Mouse (Mus musculus) CH12F3 (cell line): ENCODE results near the gene Tamm41.

Experiments used
- in situ Hi-C: fragments of 300-500 bp; cut with MboI; formaldehyde crosslinking; loops from 2 replicates; pipeline ENCODE4 v1.14.3; 2020; ENCODE audit warnings: low sequenced_read_pairs

Gene Tamm41

DNA sequence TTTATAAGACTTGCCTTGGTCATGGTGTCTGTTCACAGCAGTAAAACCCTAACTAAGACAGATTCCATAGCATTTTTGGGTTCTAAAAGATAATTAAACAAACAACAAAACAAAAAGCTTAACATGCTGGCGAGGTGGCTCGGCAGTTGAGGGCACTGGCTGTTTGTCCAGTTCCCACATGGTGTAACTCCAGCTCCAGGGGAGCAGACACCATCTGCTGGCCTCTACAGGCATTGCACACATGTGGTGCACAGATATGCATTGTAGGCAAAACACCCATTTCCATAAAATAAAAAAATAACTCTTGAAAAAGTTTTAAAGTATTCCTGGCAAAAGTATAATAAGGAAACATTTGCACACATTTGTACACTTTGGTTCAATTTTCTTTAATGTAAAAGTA, 7.6 kb downstream of the Tamm41 start:
- in situ Hi-C loops, result loop anchor here (25.0 kb wide), 1 partner anchor 318 kb away; no protein-coding TSS in a partner anchor

DNA sequence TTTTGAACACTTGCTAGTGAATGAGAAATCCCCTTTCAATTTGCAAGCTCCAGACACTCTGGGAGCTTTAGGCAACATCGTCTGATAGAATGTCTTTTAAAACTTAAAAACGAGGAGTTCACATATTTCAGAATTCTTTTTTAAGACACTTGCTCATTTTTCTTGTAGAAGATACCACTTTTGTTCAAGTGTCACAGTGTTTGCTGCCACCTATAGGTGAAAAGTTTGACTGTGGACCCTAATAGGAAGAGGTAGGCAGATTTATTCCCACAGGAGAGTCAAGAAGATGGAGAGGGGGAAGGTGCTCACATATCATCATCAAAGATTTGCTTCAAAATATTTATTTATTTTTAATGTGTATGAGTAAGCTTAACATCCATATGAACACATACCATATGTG, 8.4 kb downstream of the Tamm41 start:
- in situ Hi-C loops, result loop anchor here (5.0 to 25.0 kb wide), 2 partner anchors 97 to 317 kb away; no protein-coding TSS in a partner anchor

GRCm38 (mm10) chr6:115027485-115027992, 10.1 kb downstream of the Tamm41 start:
- in situ Hi-C loops, result loop anchor here (5.0 to 25.0 kb wide), 2 partner anchors 95 to 315 kb away; no protein-coding TSS in a partner anchor

GRCm38 (mm10) chr6:115022876-115023275, 14.8 kb downstream of the Tamm41 start:
- in situ Hi-C loops, result no loop called here

GRCm38 (mm10) chr6:115015461-115015860, 22.2 kb downstream of the Tamm41 start:
- in situ Hi-C loops, result no loop called here

- in situ Hi-C loops, result no loop called here
Measured at GRCm38 (mm10) chr6:115013574-115013973, 24.1 kb downstream of the Tamm41 start.

DNA sequence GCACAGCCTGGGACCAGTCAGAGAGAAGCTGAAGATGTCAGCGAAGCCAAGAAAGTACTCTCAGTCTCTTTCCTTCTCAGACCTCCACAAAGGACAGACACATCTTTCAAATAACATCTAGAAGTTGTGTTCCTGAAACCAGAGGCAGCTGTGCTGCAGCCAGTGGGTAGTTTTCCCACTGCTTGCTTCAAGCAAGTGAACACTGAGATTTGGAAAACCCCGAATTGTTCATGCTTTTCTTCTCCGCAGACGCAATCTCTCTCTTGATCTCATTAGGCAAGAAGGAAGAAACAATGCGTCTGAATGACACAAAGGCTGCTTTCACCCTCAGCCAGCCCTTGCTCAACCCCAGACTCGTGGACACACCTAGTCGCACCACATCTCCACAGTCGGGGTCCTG, 25.9 kb downstream of the Tamm41 start:
- in situ Hi-C loops, result no loop called here

DNA sequence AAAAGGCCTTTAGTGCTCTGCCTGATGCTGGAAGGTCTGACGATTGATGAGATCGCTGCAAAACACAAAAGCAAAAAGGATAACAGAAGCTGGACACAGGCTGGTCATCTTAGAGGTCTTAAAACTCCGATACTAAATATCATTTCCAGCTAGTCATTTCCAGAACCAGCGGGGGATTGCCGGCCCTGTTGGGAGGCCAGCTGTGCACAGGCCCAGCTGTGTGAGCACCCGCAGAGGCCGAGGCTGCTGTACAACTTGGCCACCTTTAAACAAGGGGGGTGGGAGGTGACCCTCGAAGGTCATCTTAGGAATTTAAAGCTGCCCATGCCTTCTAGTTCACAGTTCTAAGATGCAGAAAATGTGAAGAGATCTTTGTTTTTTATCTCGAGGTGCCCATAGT, 26.9 kb downstream of the Tamm41 start:
- in situ Hi-C loops, result no loop called here

- in situ Hi-C loops, result no loop called here
Measured at GRCm38 (mm10) chr6:115010304-115010703, 27.4 kb downstream of the Tamm41 start.

- in situ Hi-C loops, result no loop called here
Measured at GRCm38 (mm10) chr6:115007728-115008127, 29.9 kb downstream of the Tamm41 start.

DNA sequence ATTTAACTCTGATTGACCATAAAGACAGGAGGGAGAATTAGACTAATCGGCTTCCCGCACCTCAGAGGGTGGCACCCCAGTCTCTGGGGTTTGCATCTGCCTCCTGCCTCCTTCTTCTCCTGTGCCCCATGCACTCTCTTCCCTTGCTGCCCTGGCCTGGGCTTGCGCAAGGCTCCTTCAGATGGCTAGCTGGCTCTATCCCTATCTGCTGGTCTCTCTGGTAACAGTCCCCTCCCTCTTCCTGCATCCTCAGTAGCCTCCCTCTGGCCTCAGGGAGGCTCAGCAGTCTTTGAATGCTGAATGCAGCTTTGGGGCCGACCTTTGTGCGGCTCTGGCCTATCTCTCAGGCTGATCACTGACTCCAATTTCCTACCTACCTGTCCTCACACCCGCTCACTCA, 30.7 kb downstream of the Tamm41 start:
- in situ Hi-C loops, result no loop called here

GRCm38 (mm10) chr6:115006065-115006464, 31.6 kb downstream of the Tamm41 start:
- in situ Hi-C loops, result no loop called here

GRCm38 (mm10) chr6:115005351-115005890, 32.3 kb downstream of the Tamm41 start:
- in situ Hi-C loops, result no loop called here

GRCm38 (mm10) chr6:115004636-115005035, 33.0 kb downstream of the Tamm41 start:
- in situ Hi-C loops, result no loop called here

- in situ Hi-C loops, result no loop called here
Measured at GRCm38 (mm10) chr6:114998374-114999031, 39.2 kb downstream of the Tamm41 start.

DNA sequence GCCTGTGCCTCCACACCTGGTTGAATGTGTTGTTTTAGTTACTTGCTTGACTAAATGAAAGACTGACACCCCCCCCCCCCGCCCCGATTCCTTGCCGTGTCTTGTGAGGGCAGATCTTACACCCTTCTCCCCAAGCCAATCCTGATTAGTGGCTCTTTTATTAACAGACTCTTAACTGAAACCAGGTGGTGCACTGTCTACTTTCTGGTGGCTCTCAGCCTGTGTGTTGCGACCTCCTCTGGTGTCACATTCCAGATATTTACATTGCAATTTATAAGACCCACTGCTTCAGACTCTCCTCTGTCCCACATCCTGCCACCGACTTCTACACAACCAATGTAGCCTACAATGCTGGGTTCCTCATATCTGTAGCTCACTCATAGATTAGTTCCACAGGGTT, 40.2 kb downstream of the Tamm41 start:
- in situ Hi-C loops, result no loop called here

GRCm38 (mm10) chr6:114996910-114997309, 40.8 kb downstream of the Tamm41 start:
- in situ Hi-C loops, result no loop called here

GRCm38 (mm10) chr6:114994079-114994478, 43.6 kb downstream of the Tamm41 start:
- in situ Hi-C loops, result no loop called here

- in situ Hi-C loops, result no loop called here
Measured at GRCm38 (mm10) chr6:114993659-114994058, 44.0 kb downstream of the Tamm41 start.

DNA sequence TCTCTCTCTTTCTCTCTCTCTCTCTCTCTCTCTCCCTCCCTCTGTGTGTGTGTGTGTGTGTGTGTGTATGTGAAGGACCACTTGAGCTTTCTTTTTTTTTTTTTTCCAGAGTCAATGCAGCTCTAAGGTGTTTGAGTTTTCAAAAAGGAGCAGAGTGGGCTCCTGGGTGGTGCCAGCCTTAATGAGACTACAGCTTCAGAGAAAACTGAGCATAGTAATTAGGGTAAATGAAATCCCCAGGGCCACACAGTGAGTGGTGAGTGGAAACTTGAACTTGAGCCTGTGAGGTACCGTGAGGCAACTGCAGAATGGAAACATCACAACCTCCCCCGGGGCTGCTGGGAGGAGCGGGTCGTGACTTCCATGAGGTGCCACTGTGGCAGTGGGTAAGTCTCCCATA, 45.8 kb downstream of the Tamm41 start:
- in situ Hi-C loops, result no loop called here

DNA sequence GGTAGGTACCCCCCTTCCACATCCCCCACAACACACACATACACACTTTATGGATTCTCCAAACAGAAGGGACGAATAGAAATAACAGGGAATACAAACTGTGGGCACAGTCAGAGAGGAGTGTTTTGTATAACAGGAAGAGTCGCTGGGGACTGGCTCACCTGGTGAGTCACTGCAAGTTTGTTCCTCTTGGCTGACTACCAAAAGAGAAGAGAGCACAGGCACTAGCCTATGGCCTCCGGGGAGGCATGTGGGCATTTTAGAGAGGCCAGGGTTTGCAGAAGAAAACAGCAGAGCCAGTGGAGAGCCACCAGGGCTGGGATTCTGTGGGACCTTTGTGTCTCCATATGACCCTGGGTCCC, 49.1 kb downstream of the Tamm41 start:
- in situ Hi-C loops, result no loop called here

GRCm38 (mm10) chr6:114987966-114988618, 49.6 kb downstream of the Tamm41 start:
- in situ Hi-C loops, result no loop called here
